Mouse (Mus musculus): ENCODE measurements around the gene Cdh23.

- TF ChIP-seq EP300 (IDR thresholded peaks at IDR 0.05) (no peak), CTCF (IDR thresholded peaks at IDR 0.05) (no peak)
These were observed 52.1 kb downstream of the Cdh23 start for GRCm38 (mm10) chr10:60644079-60644641.

Data from lung, postnatal 0 days (tissue).